Mouse (Mus musculus) ES-CJ7 (cell line): Measurements from ENCODE around the gene Irf8.

Source experiments
- DNase-seq: peaks from one replicate; pipeline ENCODE4 v3.0.0; 2011; ENCODE audit warnings: low read depth, low spot score

Gene Irf8

GRCm38 (mm10) chr8:120719586-120720236 lies 16.4 kb upstream of the Irf8 start:
- no peak for DNase-seq

- peak; percentile 72 for DNase-seq
These were observed 13.1 kb upstream of the Irf8 start for GRCm38 (mm10) chr8:120723025-120723424.

- peak; percentile 88 for DNase-seq
These were observed 12.1 kb upstream of the Irf8 start for GRCm38 (mm10) chr8:120724096-120724495.

- DNase-seq: no peak
These were observed 11.2 kb upstream of the Irf8 start for GRCm38 (mm10) chr8:120724816-120725575.

- no peak for DNase-seq
These were observed 10.6 kb upstream of the Irf8 start for GRCm38 (mm10) chr8:120725576-120725950.

GRCm38 (mm10) chr8:120726051-120726450 lies 10.1 kb upstream of the Irf8 start:
- no peak for DNase-seq

GRCm38 (mm10) chr8:120728488-120729160 lies 7.5 kb upstream of the Irf8 start:
- no peak for DNase-seq

GRCm38 (mm10) chr8:120731582-120731981 lies 4.6 kb upstream of the Irf8 start:
- DNase-seq: peak; percentile 40

GRCm38 (mm10) chr8:120732068-120732467 lies 4.1 kb upstream of the Irf8 start:
- peak; percentile 87 for DNase-seq

- DNase-seq: no peak
These were observed 328 bp downstream of the Irf8 start for GRCm38 (mm10) chr8:120736486-120736885.

- no peak for DNase-seq
These were observed 1.0 kb downstream of the Irf8 start for GRCm38 (mm10) chr8:120737166-120737565.

GRCm38 (mm10) chr8:120738771-120739170 lies 2.6 kb downstream of the Irf8 start:
- DNase-seq: no peak

GRCm38 (mm10) chr8:120739526-120739925 lies 3.4 kb downstream of the Irf8 start:
- DNase-seq: no peak

GRCm38 (mm10) chr8:120740579-120740978 lies 4.4 kb downstream of the Irf8 start:
- no peak for DNase-seq

GRCm38 (mm10) chr8:120741001-120741400 lies 4.8 kb downstream of the Irf8 start:
- DNase-seq: no peak

GRCm38 (mm10) chr8:120741815-120742530 lies 5.8 kb downstream of the Irf8 start:
- DNase-seq: no peak

GRCm38 (mm10) chr8:120743149-120743897 lies 7.2 kb downstream of the Irf8 start:
- no peak for DNase-seq

GRCm38 (mm10) chr8:120743898-120744290 lies 7.7 kb downstream of the Irf8 start:
- no peak for DNase-seq

- no peak for DNase-seq
These were observed 8.3 kb downstream of the Irf8 start for GRCm38 (mm10) chr8:120744448-120744847.

- DNase-seq: no peak
These were observed 9.1 kb downstream of the Irf8 start for GRCm38 (mm10) chr8:120745226-120745625.

GRCm38 (mm10) chr8:120746007-120746701 lies 10.0 kb downstream of the Irf8 start:
- no peak for DNase-seq
